Mouse (Mus musculus): ENCODE data around the gene Susd1.

Susd1 gene

GRCm38 (mm10) chr4:59434039-59434438, 4.4 kb downstream of the Susd1 start:
- no peak for ATAC-seq (ENCODE audit: low TSS enrichment)

DNA sequence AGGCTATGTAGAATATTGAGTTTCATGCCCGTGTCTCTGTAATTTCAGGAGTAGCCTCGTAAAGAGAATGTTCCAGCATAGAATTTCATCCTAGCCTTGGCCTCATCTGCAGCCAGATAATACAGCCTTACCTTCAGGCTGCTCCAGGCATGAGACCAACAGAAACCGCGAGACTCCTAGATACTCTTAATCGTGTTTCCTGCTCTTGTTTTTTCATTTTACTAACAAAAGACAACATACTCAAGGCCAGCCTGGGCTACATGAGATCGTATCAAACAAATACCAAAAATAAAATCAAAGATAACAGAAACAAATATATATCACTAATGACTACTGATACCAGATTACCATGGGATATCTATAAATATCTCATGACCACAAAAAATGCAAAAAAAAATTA, 9.3 kb downstream of the Susd1 start:
- ATAC-seq (ENCODE audit: low TSS enrichment): no peak

GRCm38 (mm10) chr4:59426429-59426828, 12.0 kb downstream of the Susd1 start:
- no peak for ATAC-seq (ENCODE audit: low TSS enrichment)

GRCm38 (mm10) chr4:59422808-59423207, 15.6 kb downstream of the Susd1 start:
- no peak for ATAC-seq (ENCODE audit: low TSS enrichment)

DNA sequence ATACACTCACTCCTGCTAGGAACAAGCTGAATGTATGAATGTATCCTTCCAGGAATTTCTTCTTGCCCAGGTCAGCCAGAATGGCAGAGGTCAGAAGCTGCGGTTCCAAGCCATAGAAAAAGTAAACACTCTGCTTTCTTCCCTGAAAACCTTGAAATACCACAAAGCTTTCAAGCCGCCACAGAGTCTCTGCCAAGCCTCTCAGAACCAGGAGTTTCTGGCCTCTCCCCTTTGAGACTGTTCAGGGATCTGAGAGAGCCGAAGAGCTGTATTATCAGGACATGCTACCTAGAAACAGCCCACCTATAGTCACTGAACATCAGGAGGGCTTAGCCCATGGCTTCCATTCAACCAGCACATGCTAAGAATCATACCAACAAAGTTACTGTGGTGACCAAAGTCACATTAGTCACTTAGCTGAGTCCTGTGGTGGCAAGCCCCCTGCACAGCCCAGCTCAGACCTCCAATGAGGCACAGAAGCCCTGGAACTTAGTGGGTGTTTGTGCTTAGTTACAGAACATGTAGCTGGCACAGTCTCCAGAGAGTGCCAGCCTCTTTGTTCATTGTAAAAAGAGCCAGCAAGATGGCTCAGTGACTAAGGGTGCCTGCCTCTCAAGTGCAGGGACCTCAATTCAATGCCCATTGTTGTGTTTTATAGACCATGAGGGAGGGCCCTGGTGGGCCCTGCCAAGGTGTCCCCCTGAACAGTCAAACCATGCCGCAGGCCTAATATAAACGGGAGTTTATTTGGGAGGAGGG, 16.2 kb downstream of the Susd1 start:
- no peak for ATAC-seq (ENCODE audit: low TSS enrichment)

- ATAC-seq (ENCODE audit: low TSS enrichment): no peak
Measured at GRCm38 (mm10) chr4:59421369-59421746, 17.1 kb downstream of the Susd1 start.

GRCm38 (mm10) chr4:59420695-59421368, 17.6 kb downstream of the Susd1 start:
- no peak for ATAC-seq (ENCODE audit: low TSS enrichment)

- no peak for ATAC-seq (ENCODE audit: low TSS enrichment)
Measured at GRCm38 (mm10) chr4:59419211-59419610, 19.2 kb downstream of the Susd1 start.

- ATAC-seq (ENCODE audit: low TSS enrichment): no peak
Measured at GRCm38 (mm10) chr4:59413428-59413827, 25.0 kb downstream of the Susd1 start.

- peak; percentile 95 for ATAC-seq (ENCODE audit: low TSS enrichment)
Measured at GRCm38 (mm10) chr4:59411153-59411552, 27.3 kb downstream of the Susd1 start.

GRCm38 (mm10) chr4:59407766-59408165, 30.7 kb downstream of the Susd1 start:
- no peak for ATAC-seq (ENCODE audit: low TSS enrichment)

DNA sequence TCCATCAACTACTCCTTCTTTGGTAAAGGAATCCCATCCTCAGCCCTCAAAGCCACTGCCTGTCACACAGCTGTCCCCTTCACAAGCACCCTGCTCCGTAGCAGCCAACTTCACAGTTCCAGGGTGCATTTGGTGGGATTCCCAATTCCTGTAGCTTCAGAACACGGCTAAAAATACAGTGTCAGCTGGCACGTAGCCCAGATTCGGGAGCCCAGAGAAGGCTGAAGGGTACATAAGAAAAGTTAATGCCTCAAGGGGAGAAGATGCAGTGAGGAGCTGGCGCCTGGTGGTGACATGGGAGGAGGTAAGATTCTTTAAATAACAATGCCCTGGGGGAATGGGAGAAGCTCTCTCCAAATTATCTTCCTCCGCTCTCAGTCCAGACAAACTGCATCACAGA, 34.1 kb downstream of the Susd1 start:
- ATAC-seq (ENCODE audit: low TSS enrichment): peak; percentile 94

DNA sequence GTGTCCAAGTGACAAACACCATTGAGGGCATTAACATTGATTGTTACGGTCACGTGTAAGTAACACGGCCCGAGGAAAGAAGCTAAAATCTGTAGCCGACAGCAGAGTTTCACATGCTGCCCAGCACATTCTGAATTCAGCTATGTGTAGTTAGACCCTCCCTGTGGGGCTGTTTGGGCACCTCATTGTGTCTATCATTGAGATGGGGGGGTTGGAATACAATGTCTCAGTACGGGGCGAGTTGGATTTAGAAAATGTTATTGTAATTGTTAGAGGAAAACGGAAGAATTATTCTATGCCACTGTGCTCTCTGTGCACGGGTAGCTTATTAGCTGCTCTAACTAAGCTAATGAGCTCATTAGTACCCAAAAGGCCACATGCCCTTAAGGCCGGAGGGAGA, 37.5 kb downstream of the Susd1 start:
- ATAC-seq (ENCODE audit: low TSS enrichment): no peak

- ATAC-seq (ENCODE audit: low TSS enrichment): no peak
Measured at GRCm38 (mm10) chr4:59399343-59399742, 39.1 kb downstream of the Susd1 start.

DNA sequence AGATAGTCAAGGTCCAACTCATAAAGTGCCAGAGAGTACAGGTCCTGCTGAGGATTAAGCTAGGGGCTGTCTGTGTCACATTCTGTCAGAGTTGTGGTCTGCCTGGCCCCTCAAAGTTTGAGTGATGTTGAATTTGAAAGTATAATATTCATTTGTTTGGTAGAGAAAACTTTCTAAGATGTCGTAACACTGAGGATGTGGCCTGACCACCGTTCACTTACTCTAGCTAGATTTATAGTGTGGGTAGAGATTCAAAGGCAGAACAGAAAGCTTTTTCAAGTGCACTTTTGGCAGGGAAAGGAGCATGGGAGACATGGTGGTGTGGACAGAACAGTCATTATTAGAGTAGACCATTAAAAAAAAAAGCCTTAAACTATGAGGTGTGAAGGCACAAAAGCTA, 42.9 kb downstream of the Susd1 start:
- ATAC-seq (ENCODE audit: low TSS enrichment): no peak

DNA sequence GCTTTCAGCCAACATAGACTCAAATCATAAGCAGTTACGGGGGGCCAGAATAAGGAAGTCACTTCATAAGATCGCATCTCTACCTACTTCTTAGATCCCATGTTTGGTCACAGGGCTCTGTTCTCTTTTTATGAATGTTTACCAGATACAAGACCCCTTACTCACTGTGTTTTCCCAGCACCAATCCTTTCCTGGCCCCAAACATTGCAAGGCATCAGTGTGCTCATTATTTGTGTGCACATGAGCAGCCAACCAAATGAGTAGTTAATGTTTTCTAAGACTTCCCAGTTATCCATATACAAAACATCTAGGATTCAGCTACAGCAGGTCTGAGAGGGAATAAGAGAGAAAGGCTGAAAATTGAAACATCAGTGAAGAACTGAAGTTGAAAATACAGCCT, 44.3 kb downstream of the Susd1 start:
- no peak for ATAC-seq (ENCODE audit: low TSS enrichment)

GRCm38 (mm10) chr4:59388447-59389030, 49.9 kb downstream of the Susd1 start:
- ATAC-seq (ENCODE audit: low TSS enrichment): peak; percentile 58

DNA sequence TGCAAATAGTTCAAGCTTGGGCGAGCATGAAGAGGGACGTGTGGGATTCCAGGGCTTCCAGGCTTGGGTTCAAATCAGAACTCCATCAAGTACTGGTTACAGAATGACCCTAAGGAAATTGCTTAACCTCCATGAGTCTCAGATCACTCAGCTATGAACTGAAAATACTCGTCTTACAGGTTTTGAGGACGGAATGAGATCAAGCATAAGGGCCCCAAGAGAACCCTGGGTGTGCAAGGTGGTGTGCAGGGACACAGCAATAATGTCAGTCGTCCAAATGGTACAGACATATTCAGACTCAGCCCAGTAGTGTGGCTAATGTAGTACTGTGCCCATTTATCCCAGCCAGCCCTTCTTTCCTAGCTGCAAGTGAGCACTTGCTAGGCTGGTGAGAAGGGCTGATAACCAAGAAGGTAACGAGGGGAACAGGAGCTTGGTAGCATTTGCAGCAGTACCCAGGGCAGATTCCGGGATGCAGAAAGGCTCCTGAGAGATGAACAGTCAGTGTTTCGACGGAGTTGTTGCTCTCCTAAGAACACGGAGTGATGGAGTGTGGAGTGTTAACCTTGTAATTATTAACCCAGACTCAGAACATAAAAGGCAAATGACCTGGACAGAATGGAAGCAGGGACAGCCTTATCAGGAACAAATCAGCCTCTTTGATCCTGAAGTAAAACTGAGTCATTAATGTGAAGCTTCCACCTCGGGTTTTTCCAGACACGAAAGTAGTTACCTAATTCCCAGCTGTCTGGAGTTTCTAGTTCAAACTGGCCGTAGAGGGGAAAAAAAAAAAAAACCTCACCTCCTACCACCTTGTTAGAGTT, 50.8 kb downstream of the Susd1 start:
- ATAC-seq (ENCODE audit: low TSS enrichment): no peak; the same call in 1 of the 2 replicates

- peak; percentile 35; the same call in 1 of the 2 replicates for ATAC-seq (ENCODE audit: low TSS enrichment)
Measured at GRCm38 (mm10) chr4:59385254-59385895, 53.1 kb downstream of the Susd1 start.

DNA sequence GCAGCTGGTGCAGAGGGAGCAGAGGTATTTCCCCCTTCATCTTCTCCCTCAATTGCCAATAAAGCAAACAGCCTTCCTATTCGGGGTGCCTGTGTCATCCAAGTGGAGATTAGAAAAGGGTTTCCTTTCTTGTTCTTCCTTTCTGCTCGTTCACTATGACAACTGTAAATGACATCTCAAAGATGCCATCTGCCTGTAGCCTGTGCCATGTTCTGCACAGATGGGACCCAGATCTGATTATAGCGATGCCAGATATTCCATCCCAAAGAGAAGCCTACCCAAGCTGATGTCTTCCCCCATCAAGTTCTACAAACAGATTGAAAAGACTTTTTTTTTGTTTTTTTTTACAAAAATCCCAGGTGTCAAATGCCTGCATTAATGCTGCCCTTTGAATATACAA, 54.6 kb downstream of the Susd1 start:
- ATAC-seq (ENCODE audit: low TSS enrichment): peak; percentile 39

GRCm38 (mm10) chr4:59382131-59382530, 56.3 kb downstream of the Susd1 start:
- ATAC-seq (ENCODE audit: low TSS enrichment): no peak
